Mouse (Mus musculus): ENCODE measurements around the gene Ap2b1.
"Not testable (repeated sequence)": the region's sequence is repeated elsewhere in the genome, so short reads cannot be mapped to it uniquely, and the experiment has no call there.

Gene Ap2b1

DNA sequence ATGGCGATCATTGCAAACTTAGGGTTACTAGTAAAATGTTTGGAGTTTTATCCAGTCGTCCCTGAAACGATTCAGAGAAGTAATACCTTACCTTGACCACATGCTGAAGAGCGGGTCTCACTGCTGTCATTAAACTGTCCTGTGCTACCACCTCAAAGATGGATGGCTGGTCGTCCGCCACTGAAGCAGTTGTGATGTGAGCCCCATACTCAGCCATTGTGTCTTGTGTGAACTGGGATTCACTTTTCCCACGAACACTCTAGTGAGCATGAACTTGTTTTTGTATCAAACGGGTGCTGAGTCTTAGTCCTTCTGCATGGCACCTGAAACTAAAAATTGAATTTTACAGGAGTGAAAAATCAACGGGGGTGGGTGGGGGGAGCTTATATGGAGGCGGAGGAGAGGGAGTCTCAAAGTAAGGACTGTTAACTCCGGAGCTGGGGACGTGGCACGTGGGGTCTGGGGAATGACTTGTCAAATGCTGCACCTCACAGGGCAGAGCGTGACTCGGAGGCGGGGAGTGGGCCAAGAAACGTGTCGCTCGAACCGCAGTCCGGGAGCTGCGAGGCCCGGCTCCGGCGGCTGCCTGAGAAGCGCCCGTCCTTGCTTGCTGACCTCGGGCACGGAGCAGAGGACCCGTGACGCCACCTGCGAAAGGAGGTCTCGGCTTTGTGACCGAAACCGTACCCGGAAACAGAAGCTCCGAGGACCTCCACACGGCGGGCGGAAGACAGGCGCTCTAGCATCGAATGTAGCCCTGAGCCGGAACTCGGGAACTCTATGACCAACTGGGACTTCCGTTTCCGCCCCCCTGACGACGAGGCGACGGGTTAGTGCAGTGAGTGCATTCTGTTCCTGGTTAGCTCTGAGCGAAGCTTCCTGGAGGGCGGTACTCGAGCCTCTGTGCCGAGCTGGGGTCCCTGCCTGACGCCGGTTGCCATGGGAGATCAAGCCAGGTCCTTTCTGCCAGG is at the start of gene Ap2b1:
Gene Ap2b1 (plus strand): TSS at position 800 of the 971 bp plus-strand sequence.
- DNase-seq (ENCODE audit: low read depth), result peak; percentile 94

DNA sequence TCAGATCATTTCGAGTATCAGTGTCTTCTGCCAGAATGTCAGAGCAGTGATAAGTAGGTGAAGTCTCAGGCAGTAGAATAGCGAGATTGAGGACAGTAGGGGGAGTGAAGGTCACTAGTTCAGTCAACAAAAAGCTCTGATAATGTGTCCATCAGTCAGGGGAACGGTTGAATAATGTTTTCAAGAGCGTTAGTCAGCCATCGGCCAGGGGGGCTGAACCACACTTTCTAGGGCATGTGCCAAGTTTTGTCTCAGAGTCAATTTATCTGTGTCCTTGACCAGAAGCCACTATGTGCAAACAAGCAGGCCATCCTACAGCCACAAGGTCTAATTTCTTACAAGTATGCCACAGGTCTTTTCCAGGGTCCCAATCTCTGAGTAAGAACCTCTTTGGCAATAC is 41.6 kb upstream of the Ap2b1 start:
- DNase-seq (ENCODE audit: low read depth), result not testable (repeated sequence)

DNA sequence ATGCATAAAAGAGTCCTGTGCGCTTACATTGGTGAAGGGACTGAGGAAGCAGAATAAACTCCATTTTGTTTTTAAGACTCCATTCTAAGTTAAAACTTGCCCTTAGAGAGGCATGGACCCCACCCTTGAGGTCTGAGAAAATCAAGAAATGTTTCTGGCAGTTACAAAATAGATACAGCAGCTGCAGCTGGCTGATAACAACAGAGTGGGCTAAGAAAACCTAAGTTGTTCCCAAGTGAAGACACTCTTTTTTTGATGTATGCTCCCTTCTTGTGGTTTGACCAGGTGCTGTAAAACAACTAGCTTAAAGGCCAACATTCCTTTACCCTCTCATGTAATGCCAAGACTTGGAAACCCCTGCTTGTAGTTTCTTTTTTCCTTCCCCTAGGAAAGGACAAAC is 36.2 kb upstream of the Ap2b1 start:
- DNase-seq (ENCODE audit: low read depth), result no peak

DNA sequence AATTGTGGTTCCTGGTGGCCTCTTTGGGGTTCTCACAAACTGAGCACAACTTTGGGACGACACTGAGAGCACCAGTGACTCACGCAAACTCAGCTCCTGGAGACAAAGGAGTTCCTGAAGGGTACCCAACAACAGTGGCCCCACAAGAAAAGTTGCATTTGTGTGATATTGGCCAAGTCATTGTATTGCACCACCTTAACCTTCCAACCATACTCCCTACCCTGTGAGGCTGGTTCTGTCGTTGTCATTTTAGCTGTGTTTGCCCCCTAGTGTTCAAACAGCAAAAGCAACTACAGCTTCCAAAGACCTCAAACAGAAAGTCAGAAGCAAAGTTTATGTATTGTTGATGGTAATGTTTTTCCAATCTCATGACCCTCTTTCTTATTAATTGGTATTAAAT is 35.7 kb upstream of the Ap2b1 start:
- peak; percentile 45 for DNase-seq (ENCODE audit: low read depth)

DNA sequence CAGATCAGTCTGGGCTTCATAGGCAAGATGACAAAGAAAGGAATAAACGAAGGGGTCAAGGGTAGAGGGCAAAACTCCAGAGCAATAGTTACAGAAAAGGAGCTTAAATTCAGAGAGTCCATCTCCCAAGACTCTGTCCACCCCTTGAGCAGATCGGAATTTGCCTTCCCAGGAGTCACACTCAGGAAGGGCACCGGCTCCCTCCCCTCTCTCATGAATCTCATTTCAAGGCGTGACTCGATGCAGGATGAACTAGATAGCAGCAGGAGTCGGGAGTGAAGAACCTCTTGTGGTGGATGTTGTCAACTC is 28.0 kb upstream of the Ap2b1 start:
- DNase-seq (ENCODE audit: low read depth), result no peak

DNA sequence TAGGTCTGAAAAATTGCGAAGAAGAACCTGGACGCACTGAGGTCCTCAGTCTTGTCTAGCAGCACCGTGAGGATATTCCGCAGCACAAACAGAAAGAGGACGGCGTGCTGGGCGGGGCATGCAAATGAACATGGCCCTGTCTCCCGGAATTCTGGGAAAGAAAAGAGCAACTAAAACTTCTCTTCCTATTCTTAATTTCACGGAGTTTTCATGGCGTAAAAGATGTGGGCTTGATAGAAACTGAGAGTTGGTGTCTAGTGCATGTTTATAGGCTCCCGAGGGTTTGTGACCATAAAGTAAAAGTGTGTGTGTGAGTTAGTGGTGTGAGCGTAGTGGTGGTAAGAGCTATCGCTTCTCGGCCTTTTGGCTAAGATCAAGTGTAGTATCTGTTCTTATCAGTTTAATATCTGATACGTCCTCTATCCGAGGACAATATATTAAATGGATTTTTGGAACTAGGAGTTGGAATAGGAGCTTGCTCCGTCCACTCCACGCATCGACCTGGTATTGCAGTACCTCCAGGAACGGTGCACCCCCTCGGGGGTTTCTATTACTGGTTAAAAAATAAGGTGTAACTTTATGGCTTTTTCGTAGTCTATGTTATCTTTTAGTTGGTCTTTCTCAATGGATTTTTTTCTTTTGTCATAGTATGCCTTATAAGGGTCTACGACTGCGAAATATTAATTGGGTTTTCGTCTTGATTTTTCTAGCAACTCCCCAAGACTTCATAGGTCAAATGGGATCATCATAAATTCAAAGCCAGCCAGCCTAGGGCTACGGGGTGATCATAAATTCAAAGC is 27.5 kb upstream of the Ap2b1 start:
- DNase-seq (ENCODE audit: low read depth), result peak; percentile 87

DNA sequence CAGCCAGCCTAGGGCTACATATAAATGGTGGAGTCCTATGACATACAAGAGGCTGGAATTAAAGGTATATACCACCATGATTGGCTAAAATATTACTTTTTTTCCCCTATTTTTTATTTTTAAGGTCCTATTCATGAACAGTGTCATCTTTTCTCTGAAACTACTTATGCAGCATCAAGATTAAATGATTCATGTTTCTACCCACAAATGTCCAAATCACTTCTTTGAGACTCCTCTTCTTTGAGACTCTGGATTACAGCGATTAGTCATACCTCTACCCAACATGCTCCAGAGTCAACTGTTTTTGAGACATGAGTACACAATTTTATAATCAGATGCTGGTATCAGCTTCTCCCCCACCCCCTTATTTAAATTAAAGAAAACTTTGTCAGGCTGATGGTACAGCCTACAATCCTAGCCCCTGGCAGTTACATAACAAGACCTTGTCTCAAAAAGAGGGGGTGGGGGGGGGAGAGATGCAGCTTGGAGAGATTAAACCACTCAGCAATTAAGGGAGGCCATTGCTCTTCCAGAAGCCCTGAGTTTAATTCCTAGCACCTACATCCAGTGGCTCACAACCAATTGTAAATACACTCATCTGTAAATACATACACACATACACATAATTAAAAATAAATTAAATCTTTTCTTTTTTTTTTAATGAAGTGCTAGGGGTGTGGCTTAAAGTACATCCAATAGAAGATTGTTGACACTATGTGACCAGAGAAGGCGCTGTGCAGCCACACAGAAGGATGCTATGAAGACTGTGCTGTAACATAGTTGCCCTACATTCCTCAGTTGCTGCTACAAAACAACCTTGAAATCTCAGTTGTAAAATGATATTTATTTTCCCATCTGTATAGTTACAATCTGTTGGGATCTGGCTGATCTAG is 26.6 kb upstream of the Ap2b1 start:
- peak; percentile 59 for DNase-seq (ENCODE audit: low read depth)

DNA sequence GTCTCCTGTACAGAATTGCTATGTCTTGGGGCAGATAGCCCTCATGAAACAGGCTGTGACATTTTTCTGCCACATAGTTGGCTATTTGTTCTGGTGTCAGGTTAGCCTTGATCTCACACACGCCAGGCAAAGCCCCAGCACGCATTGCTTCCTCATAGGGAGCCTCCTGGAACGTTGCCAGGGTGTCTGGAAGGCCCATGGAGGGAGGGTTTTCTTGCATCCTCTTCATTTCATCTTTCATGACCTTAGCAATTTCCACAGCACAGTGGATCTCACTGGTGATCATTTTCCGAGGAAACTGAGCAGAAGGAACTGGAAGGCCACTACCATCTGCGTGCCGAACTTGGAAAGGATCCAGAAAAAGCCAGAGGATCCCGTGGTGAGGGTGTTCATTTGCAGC is 22.6 kb upstream of the Ap2b1 start:
- no peak for DNase-seq (ENCODE audit: low read depth)

DNA sequence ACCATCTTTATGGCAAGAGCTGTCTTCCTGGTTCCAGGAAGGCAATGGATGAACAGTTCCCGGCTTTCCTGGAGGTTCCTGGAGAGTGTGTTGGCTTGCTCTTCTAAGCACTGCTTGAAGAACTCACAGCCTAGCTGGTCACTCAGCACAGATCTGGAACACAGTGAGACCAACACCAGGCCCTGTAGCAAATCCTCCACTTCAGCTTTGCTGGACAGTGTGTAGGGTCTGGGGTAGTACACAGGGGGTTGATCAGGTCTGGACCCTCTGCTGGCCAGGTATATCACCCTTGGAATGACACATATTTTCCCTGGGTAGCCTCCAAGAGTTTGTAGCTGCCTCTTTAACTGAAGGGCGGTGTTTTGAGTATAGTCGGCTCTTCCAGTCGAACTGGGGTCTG is 19.8 kb upstream of the Ap2b1 start:
- DNase-seq (ENCODE audit: low read depth), result no peak

DNA sequence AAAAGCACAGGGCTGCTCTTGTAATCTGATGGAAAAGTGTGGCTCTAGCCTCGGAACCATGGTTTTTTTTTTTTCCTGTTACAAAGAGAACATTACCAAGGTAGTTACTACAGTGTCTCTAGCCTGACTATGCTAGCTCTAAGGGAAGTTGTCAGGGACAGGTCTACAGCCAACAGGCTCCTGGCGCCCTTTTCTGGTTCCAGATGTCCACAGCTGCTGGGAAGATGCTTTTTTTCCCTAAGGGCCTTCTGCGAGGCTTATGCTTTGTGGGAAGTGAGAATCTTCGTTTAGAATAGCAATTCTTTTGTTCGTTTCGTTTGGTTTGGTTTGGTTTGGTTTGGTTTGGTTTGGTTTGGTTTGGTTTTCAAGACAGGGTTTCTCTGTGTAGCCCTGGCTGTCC is 19.1 kb upstream of the Ap2b1 start:
- no peak for DNase-seq (ENCODE audit: low read depth)

DNA sequence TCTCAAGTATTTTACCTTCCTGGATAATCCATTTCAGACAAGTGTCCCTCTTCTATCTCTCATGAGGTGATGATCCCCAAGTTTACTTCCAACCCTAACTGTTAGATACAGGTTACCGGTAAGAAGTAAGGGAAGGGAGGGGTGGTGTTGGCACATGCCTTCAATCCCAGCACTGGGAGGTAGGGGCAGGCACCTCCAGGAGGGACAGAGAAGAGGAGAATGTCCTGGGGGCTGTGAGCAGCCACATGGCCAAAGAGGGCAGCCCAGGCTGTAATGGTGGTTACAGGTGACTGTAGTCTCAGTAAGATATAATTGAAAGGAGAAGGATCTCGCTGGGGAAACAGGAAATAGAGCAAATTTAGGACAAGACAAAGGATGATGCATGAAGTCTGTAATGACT is 16.7 kb upstream of the Ap2b1 start:
- DNase-seq (ENCODE audit: low read depth), result no peak

DNA sequence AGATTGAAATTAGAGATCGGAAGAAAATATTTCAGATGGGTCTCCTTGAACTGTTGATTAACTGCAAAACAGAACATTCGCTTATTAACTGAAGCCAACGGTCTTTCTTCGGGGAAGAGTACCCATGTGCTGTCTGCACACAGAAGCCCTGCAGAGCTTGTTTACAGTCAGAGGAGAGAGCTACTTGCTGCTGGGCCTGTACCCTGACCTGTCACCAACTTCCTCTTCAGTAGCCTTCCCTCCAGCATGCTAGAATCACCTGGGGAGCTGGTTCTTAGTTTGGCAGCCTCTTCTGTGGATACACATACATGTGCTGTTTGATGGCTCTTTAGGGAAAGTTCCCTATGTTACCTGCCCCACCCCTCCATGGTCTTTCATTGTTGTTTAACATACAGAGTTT is 13.2 kb upstream of the Ap2b1 start:
- no peak for DNase-seq (ENCODE audit: low read depth)

DNA sequence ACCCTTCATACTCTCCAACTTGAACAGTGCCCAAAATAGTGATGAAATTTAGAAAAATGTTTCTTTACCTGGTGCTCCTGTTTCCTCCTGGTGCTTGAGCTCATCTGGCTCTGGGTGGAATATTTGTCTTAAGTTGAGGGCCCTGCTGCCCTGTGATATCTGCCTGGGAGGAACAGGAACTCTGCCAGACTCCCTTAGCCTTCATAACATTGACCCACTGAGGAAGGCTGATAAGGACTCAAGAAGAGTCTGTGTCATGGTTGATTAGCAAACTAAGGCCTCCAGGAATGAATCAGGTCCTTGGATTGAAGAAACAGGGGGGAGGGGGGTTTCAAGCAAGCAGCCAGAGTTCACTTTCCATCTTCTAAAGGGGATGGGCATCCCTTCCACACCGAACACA is 12.3 kb upstream of the Ap2b1 start, which contains the start of gene Slfn14:
Gene Slfn14 (minus strand): TSS at position 161 of the 400 bp plus-strand sequence.
- DNase-seq (ENCODE audit: low read depth), result no peak

DNA sequence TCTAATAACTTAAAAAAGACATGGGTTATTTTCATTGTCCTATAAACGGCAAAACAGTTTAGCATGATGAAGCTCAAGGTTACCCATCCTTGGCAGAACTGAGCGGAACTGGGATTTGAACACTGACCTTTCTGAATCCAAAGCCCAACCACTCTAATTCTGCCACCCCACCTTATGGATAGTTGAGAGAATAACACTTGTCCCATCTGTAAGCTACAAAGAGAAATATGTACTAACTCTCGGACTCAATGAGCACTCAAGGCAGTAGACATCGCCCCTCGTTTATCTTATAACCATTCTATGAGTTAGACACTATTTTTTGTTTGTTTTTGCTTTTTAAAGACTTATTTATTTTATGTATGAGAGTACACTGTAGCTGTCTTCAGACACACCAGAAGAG is 9.8 kb upstream of the Ap2b1 start:
- DNase-seq (ENCODE audit: low read depth), result no peak

DNA sequence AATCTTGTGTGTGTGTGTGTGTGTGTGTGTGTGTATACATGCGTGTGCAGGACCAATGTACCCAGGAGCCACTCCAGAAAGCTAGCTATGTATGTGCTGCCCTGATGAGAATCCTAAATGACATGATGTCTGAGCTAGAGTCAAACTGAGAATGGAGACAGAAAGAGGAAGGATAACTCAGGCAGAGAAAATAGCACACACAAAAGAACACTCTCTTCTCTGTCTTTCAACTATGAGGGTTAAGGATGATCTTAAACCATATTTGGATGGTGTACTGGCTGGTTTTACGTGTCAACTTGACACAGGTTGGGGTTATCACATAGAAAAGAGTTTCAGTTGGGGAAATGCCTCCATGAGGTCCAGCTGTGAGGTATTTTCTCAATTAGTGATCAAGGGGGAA is 9.2 kb upstream of the Ap2b1 start:
- no peak for DNase-seq (ENCODE audit: low read depth)

DNA sequence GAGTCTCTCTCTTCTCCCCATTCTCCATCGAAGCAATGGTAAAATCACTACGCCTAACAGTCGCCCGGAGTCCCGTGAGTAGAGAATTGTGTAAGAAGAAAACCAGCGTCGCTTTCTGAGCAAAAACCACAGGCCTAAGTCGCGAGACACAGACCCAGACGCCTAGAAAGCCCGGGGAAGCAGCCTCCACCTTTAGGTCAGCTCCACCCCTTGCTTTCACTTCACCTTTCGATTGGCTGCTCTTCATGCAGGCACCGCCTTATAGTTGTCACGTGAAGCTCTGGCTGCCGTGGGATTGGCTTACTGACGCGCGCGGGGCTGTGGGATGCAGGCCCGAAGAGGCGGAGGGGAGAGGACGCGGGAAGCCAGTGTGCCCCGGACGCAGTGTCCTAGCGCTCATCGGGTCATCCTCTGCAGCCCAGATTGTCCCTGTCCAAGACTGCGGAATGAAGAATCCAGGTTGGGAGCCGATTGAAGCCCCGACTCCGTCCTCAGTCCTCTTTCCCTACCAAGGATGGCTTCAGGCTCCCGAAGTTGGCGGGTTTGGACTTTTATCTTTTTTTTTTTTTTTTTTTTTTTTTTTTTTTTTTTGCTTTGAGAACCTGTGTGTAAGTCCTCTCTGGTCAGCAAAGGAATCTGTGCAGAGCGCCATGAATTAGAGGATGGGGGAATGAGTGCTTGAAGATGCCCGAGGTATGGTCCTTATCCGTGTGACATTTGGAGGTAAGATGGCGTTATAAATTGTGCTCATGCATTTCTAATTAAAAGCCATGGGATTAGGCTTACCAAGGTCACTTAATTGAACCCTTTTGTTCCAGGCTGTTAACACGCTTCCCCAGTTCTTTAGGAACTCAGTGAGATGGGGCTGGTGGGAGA is 7.2 kb upstream of the Ap2b1 start:
- DNase-seq (ENCODE audit: low read depth), result peak; percentile 95

DNA sequence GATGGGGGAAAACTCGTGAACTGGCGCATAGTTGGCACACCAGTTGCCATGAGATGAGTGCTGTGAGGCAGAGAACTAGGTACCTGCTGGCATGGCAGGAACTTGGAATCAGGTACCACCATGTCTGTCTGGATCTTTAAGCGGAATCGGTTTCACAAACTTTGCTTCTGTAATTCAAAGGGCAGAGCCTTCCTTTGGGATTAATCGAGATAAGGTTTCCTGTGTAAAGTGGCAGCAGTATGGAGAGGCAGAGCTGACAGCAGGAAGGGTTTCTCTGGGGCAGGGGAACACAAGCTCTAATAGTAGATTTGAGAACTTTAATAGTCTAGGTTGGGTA is 6.6 kb upstream of the Ap2b1 start:
- DNase-seq (ENCODE audit: low read depth), result no peak

DNA sequence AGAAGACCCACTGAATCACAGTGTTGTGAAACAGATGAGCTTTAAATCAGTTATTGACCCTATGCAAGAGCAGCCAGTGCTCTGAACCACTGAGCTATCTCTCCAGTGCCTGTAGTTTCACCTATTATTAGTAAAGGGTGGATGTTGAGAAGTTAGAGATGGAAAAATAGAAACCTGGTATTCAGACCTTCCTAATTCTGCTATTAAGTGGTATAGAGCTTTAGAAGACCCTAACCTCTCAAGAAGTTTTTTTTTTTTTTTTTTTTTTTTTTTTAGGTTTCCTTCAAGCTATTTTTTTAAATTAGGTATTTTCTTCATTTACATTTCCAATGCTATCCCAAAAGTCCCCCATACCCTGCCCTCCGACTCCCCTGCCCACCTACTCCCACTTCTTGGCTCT is 5.6 kb upstream of the Ap2b1 start:
- DNase-seq (ENCODE audit: low read depth), result no peak

DNA sequence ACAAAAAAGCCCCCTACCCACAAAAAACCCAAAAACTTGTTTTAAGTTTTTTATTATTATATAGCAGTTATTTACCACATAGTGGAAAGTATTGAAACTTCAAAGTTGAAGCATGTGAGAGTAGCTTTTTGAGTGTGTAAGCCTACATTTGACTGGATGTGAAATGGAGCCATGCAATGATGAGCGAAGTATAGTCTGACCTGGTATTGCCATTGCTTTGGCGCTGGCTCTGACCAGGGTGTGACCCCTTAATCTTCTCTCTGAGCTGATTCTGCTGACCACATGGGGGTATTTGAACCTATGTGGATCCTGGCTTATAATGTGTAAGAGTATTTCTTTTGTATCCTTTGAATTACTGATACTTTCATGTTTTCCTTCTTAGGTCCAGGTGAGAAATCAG is 4.7 kb upstream of the Ap2b1 start:
- DNase-seq (ENCODE audit: low read depth), result no peak

DNA sequence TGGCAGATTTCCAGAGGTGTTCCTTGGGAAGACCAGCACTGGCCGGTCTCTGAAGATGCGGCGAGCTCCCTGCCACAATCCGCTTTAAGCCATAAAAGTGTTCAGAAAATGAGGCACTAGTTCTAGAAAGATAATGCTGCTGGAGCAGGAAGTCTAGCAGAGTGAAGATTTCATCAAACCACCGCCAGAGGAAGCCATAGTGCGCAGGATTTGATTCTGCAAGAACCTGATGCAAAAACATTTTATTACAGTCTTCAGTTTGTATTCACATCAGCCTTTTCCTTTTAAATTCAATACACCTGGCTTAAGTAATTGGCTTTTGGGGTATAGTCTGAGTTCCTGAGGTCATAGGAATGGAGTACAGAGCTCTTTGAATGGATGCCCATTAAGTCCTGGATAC is 1.0 kb upstream of the Ap2b1 start:
- DNase-seq (ENCODE audit: low read depth), result no peak

DNA sequence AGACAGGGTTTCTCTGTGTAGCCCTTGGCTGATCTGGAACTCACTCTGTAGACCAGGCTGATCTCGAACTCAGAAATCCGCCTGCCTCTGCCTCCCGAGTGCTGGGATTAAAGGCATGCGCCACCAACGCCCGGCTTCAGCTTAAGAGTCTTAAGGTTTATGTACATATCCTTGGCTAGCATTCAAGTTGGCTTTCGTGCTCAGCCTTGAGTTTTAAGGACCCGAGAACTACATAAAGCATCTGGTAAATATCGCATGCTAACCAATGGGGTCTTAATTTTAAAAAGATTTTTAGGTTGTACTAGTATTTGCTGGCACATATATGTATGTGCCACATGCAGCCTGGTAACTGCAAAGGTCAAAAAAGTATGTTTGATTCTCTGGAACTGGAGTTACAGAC is 900 bp downstream of the Ap2b1 start:
- DNase-seq (ENCODE audit: low read depth), result no peak

All from NIH3T3 (cell line).